Mouse (Mus musculus) liver, embryonic 14.5 days (tissue): Measurements from ENCODE around the gene Reps2. TPM values are rescaled to one million over a fixed set of nuclear protein-coding genes. Genes with fewer than 3 reads are reported as not detected.

ENCODE experiments used
- ATAC-seq: fragments of 200-750 bp; cut with Nextera tagmentation; 2 replicates; pipeline ENCODE4 v1.8.0; 2017; ENCODE audit warnings: moderate number of reproducible peaks, mild to moderate bottlenecking, moderate library complexity; ENCODE audit not compliant: insufficient read depth
- DNase-seq, 3 experiments: peaks; one replicate each; pipeline ENCODE4 v3.0.0-alpha.2; 2012 to 2013; ENCODE audit warnings: low read depth in 3 of 3, low spot score in 3 of 3
- H3K27ac ChIP-seq: fragments of 300-500 bp; sonication (generic); 2 replicates; pipeline ENCODE4 v1.5.1; 2014; ENCODE audit warnings: moderate library complexity, mild to moderate bottlenecking, control low read depth, inconsistent platforms
- H3K27me3 ChIP-seq: fragments of 300-500 bp; sonication (generic); 2 replicates; pipeline ENCODE4 v1.6.1; 2014; ENCODE audit warnings: mild to moderate bottlenecking, low read length, moderate library complexity; ENCODE audit not compliant: control insufficient read depth, insufficient read depth
- H3K36me3 ChIP-seq: fragments of 300-500 bp; sonication (generic); replicated peaks from 2 replicates; pipeline ENCODE4 v1.6.1; 2014; ENCODE audit warnings: low read depth; ENCODE audit not compliant: control insufficient read depth, insufficient read depth
- H3K4me1 ChIP-seq, 2 experiments: fragments of 200-500 bp in 1 of 2; fragments of 300-500 bp in 1 of 2; sonication (generic) in 1 of 2; replicated peaks; 2 replicates each; pipeline ENCODE4 v1.6.1; 2012 to 2014; ENCODE audit warnings: antibody characterized with exemption in 1 of 2, inconsistent platforms in 1 of 2, low read length in 1 of 2; ENCODE audit not compliant: control insufficient read depth in 2 of 2, insufficient read depth in 2 of 2
- H3K4me2 ChIP-seq: fragments of 300-500 bp; sonication (generic); 2 replicates; pipeline ENCODE4 v1.6.1; 2014; ENCODE audit warnings: low read depth, mild to moderate bottlenecking, control low read depth, moderate library complexity
- H3K4me3 ChIP-seq, 2 experiments: fragments of 200-500 bp in 1 of 2; fragments of 300-500 bp in 1 of 2; sonication (generic) in 1 of 2; 2 replicates each; pipeline ENCODE4 v1.5.1; 2012 to 2014; ENCODE audit warnings: low read depth in 2 of 2, low read length in 2 of 2, mild to moderate bottlenecking in 2 of 2, control low read depth in 1 of 2, inconsistent platforms in 1 of 2, moderate library complexity in 1 of 2; ENCODE audit not compliant: insufficient read depth in 1 of 2
- H3K9ac ChIP-seq: fragments of 300-500 bp; sonication (generic); replicated peaks from 2 replicates; pipeline ENCODE4 v1.6.1; 2014; ENCODE audit warnings: mild to moderate bottlenecking, control low read depth, moderate library complexity
- H3K9me3 ChIP-seq: fragments of 300-500 bp; sonication (generic); 2 replicates; pipeline ENCODE4 v1.6.1; 2016; ENCODE audit warnings: low read length, mixed read lengths; ENCODE audit not compliant: control insufficient read depth
- CTCF ChIP-seq: IDR thresholded peaks from 2 replicates; pipeline ENCODE4 v1.5.1; 2016; ENCODE audit warnings: antibody characterized with exemption, low read depth, control low read depth
- EP300 ChIP-seq: IDR thresholded peaks from 2 replicates; pipeline ENCODE4 v1.6.1; 2016; ENCODE audit warnings: antibody characterized with exemption, low read depth
- WGBS: fragments of 180-500 bp; shearing (Covaris S2); extraction: QIAGEN DNeasy Blood & Tissue Kit; methylation state at CpG from one replicate; pipeline ENCODE4 v1.1.7; 2014; ENCODE audit not compliant: insufficient replicate concordance; 5-methylcytosine and 5-hydroxymethylcytosine counted together
- polyA plus RNA-seq, 2 experiments: library from polyadenylated mRNA; depleted of rRNA in 1 of 2; stranded (reverse) in 1 of 2; unstranded in 1 of 2; fragments of >200 nt; fragmentation: Nextera tagmentation in 1 of 2; extraction: Ambion mirVana in 1 of 2; gene quantifications; 2 replicates each; pipeline versions ENCODE4 v1.2.1 to v1.2.3; 2012 to 2014

Gene Reps2
- polyA plus RNA-seq, 2 experiments, result 0.63 to 0.95 TPM

GRCm38 (mm10) chrX:162666166-162666565 lies 22.7 kb upstream of the Reps2 start:
- Histone ChIP-seq H3K9me3 (no peaks in the 10 kb centered on the region), H3K27me3 (no peaks in the 10 kb centered on the region), H3K4me1 (no peaks in the 10 kb centered on the region), H3K4me2 (no peak overlapping the region), H3K4me3 (no peak overlapping the region), H3K27ac (no peak overlapping the region), H3K36me3 (no peaks in the 10 kb centered on the region), H3K9ac (no peak overlapping the region)
- TF ChIP-seq CTCF (no peak), EP300 (no peak)
- DNase-seq (no peak), ATAC-seq (no peak)
- 60% methylated on average over 2 of the region's 2 CpGs for WGBS

GRCm38 (mm10) chrX:162660182-162660581 lies 16.7 kb upstream of the Reps2 start:
- H3K9me3 ChIP-seq, result no peaks in the 10 kb centered on the region
- H3K27me3 ChIP-seq, result no peaks in the 10 kb centered on the region
- 0 out of 4 replicates have a peak, but pooled peaks cover 0 to 2% of the 10 kb centered on the region in 2 experiments for H3K4me1 ChIP-seq
- H3K36me3 ChIP-seq, result no peaks in the 10 kb centered on the region
- no peak for TF ChIP-seq EP300
- TF ChIP-seq CTCF, result no peak
- ATAC-seq (no peak), DNase-seq (no peak)
- H3K9ac ChIP-seq, result no peak overlapping the region
- H3K4me2 ChIP-seq, result no peak overlapping the region
- WGBS, result 41% methylated on average over 1 of the region's 1 CpGs
- H3K27ac ChIP-seq, result no peak overlapping the region
- no peak overlapping the region for H3K4me3 ChIP-seq

- H3K27me3 ChIP-seq, result no peaks in the 10 kb centered on the region
- no peaks in the 10 kb centered on the region for H3K36me3 ChIP-seq
- DNase-seq, result no peak
- no peaks in the 10 kb centered on the region for H3K9me3 ChIP-seq
- no peak overlapping the region for H3K27ac ChIP-seq
- WGBS, result 56% methylated on average over 7 of the region's 7 CpGs
- H3K4me1 ChIP-seq, result peaks cover 0 to 3% of the 10 kb centered on the region in 2 experiments; a peak in 1 of 4 replicates
- no peak for ATAC-seq
- H3K4me2 ChIP-seq, result no peak overlapping the region
- H3K4me3 ChIP-seq, result no peak overlapping the region
- TF ChIP-seq CTCF, result no peak
- TF ChIP-seq EP300, result no peak
- H3K9ac ChIP-seq, result no peak overlapping the region
These were observed 10.1 kb upstream of the Reps2 start for GRCm38 (mm10) chrX:162653518-162653917.

- Histone ChIP-seq H3K4me1 (peaks cover 0 to 3% of the 10 kb centered on the region in 2 experiments; a peak in 1 of 4 replicates), H3K9me3 (no peaks in the 10 kb centered on the region), H3K9ac (no peak overlapping the region), H3K27ac (no peak overlapping the region), H3K4me2 (no peak overlapping the region), H3K4me3 (no peak overlapping the region), H3K36me3 (no peaks in the 10 kb centered on the region), H3K27me3 (no peaks in the 10 kb centered on the region)
- TF ChIP-seq CTCF (no peak), EP300 (no peak)
- 68% methylated on average over 3 of the region's 3 CpGs for WGBS
- ATAC-seq (no peak), DNase-seq (no peak)
These were observed 9.0 kb upstream of the Reps2 start for GRCm38 (mm10) chrX:162652445-162652844.

GRCm38 (mm10) chrX:162651125-162651524 lies 7.7 kb upstream of the Reps2 start:
- TF ChIP-seq CTCF, result no peak
- no peak for TF ChIP-seq EP300

More at GRCm38 (mm10) chrX:162651125-162651524, 7.7 kb upstream of the Reps2 start:
- H3K27me3 ChIP-seq, result no peaks in the 10 kb centered on the region
- DNase-seq, result no peak
- H3K4me1 ChIP-seq, result peaks cover 0 to 3% of the 10 kb centered on the region in 2 experiments; a peak in 1 of 4 replicates
- no peak overlapping the region for H3K9ac ChIP-seq
- H3K4me3 ChIP-seq, result no peak overlapping the region
- no peaks in the 10 kb centered on the region for H3K9me3 ChIP-seq
- H3K27ac ChIP-seq, result no peak overlapping the region
- H3K4me2 ChIP-seq, result no peak overlapping the region
- no peaks in the 10 kb centered on the region for H3K36me3 ChIP-seq
- ATAC-seq, result no peak
